Mouse (Mus musculus) spleen, adult 18-20 months (tissue): ENCODE results near the gene Lrp3.

Experiments
- DNase-seq, 2 experiments: peaks; one replicate each; pipeline ENCODE4 v3.0.0; 2022; ENCODE audit warnings: mixed read lengths in 2 of 2

The Lrp3 gene

GRCm38 (mm10) chr7:35185889-35186569 is 29.3 kb downstream of the Lrp3 start, which contains the start of gene Slc7a10:
Gene Slc7a10, plus strand, starts transcription at chr7:35186385.
- DNase-seq, result no peak

GRCm38 (mm10) chr7:35184833-35185724 is 30.2 kb downstream of the Lrp3 start:
- no peak for DNase-seq

- peak in 1 of 2 experiments; percentile 28 for DNase-seq
These were observed 38.6 kb downstream of the Lrp3 start for GRCm38 (mm10) chr7:35176412-35177381.

- no peak for DNase-seq
These were observed 39.8 kb downstream of the Lrp3 start for GRCm38 (mm10) chr7:35175533-35175932.

- DNase-seq, result no peak
These were observed 42.8 kb downstream of the Lrp3 start for GRCm38 (mm10) chr7:35172519-35172918.

- peak in 1 of 2 experiments; percentile 44 for DNase-seq
These were observed 43.4 kb downstream of the Lrp3 start for GRCm38 (mm10) chr7:35171867-35172382.

GRCm38 (mm10) chr7:35169341-35169740 is 46.0 kb downstream of the Lrp3 start:
- peak; percentile 60 to 86 for DNase-seq

GRCm38 (mm10) chr7:35167925-35168324 is 47.4 kb downstream of the Lrp3 start:
- no peak for DNase-seq

- DNase-seq, result no peak
These were observed 48.3 kb downstream of the Lrp3 start for GRCm38 (mm10) chr7:35166988-35167387.

GRCm38 (mm10) chr7:35164131-35164530 is 51.2 kb downstream of the Lrp3 start:
- no peak for DNase-seq

- no peak for DNase-seq
These were observed 51.7 kb downstream of the Lrp3 start for GRCm38 (mm10) chr7:35163600-35163999.

- no peak for DNase-seq
These were observed 52.9 kb downstream of the Lrp3 start for GRCm38 (mm10) chr7:35162443-35162842.

- DNase-seq, result no peak
These were observed 57.8 kb downstream of the Lrp3 start for GRCm38 (mm10) chr7:35157512-35157911.

GRCm38 (mm10) chr7:35156561-35157477 is 58.5 kb downstream of the Lrp3 start:
- DNase-seq, result peak in 1 of 2 experiments; percentile 28

GRCm38 (mm10) chr7:35154449-35154848 is 60.8 kb downstream of the Lrp3 start:
- DNase-seq, result no peak

- DNase-seq, result no peak
These were observed 64.4 kb downstream of the Lrp3 start for GRCm38 (mm10) chr7:35150860-35151259.
